Mouse (Mus musculus) E14TG2a.4 (cell line): Measurements from ENCODE around the gene Olfr419.

ENCODE experiments used
- CTCF ChIP-seq: conservative IDR thresholded peaks from 2 replicates; pipeline ENCODE4 v1.5.1; 2014; ENCODE audit warnings: low read length
- POU5F1 ChIP-seq: IDR thresholded peaks from 2 replicates; pipeline ENCODE4 v1.6.1; 2014; ENCODE audit warnings: low read length, borderline replicate concordance

DNA sequence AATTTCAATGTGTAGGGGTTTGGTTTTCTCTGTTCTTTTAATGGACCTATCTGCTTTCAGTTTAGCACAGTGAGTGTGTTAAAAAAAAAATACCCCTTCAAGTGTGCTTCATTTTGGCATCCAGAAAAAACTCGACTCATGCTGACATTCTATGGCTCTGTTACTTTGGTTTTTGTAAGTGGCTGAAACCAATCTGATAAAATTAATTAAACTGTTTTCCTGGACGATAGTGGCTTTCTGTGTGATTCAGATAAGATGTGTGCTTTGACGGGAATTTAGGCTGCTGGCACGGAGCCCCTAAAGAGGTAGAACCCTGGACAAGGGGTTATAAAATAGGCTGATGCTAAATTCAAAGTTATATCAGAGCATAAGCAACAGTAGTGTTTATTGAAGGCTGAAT lies 17.3 kb upstream of the Olfr419 start:
- no peak for TF ChIP-seq CTCF
- TF ChIP-seq POU5F1: no peak
